Mouse (Mus musculus) G1E (cell line): Measurements from ENCODE around the gene Nbeal1.

ENCODE experiments used
- CTCF ChIP-seq: IDR thresholded peaks from 2 replicates; pipeline ENCODE4 v1.5.1; 2012; ENCODE audit warnings: low read depth, low read length, inconsistent platforms, mixed read lengths
- GATA1 ChIP-seq: IDR thresholded peaks from 2 replicates; pipeline ENCODE4 v1.6.1; 2012; ENCODE audit warnings: borderline replicate concordance, low read length, inconsistent platforms, mixed read lengths
- GATA2 ChIP-seq: IDR thresholded peaks from 2 replicates; pipeline ENCODE4 v1.6.1; 2012; ENCODE audit warnings: low read depth, low read length, inconsistent platforms, borderline replicate concordance
- POLR2AphosphoS5 ChIP-seq: IDR thresholded peaks from 2 replicates; pipeline ENCODE4 v1.6.1; 2012; ENCODE audit warnings: low read depth, low read length, inconsistent platforms; ENCODE audit not compliant: insufficient replicate concordance
- TAL1 ChIP-seq: conservative IDR thresholded peaks from 2 replicates; pipeline ENCODE4 v1.6.1; 2012; ENCODE audit warnings: low read depth, low read length, inconsistent platforms, mixed read lengths

GRCm38 (mm10) chr1:60272471-60272870, 92.1 kb downstream of the Nbeal1 start:
- TF ChIP-seq CTCF, result no peak
- no peak for TF ChIP-seq TAL1
- TF ChIP-seq POLR2AphosphoS5, result no peak
- TF ChIP-seq GATA1, result no peak
- TF ChIP-seq GATA2, result no peak
